Mouse (Mus musculus): ENCODE data around the gene Zfp13. TPM values are rescaled to one million over a fixed set of nuclear protein-coding genes. Genes with fewer than 3 reads are reported as not detected.

Gene Zfp13
- polyA plus RNA-seq, 2 experiments from 2014 or later = 0.38 TPM; not detected in 1

DNA sequence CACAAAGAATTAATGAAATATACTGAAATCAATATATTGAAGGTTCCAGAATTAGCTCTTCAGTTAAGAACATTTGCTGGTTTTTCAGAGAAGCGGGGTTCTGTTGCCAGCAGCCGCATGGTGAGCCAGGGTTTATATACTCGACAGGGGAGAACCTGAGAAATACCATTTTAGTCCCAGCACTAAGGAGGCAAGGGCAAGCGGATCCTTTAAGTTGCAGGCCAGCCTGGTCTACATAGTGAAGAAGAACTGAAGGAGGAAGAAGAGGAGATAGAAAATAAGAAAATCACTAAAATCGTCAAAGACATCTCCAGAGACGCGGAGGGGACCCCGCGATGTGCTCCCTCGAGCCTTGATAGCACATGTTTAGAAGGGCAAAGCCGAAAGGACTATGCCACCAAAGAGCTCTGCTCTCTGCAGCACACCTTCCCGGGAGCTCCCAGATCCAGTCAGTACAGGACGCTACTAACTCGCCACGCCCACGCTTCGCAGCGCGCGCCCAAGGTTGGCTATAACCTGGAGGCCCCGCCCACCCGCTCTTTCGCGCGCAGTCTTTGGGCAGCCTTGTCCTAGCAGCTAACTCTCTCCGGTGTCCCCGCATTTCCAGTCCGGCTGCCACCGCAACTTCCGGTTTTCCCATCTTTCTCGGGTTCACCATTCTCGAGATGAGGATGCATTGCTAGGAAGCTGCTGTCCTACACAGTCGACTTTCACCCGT, 6.9 kb downstream of the Zfp13 start:
- ATAC-seq = peak; percentile 98

DNA sequence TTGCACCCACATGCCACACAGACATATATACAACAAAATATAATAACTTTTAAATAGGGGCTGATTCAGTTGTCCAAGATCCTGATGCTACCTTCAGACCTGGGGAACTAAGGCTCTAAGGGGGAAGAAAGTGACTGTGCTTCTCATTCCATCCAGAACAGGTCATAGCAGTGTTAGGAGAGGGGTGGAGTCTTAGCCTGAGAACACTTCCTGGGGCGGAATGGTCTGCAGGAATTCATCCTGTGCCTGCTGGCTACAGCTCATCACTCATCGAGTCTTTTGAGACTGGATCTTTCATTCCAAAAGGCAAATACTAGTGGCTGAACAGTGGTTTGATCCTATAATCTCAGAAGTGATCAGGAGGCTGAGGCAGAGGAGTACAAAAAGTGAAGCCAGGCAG, 12.0 kb downstream of the Zfp13 start:
- ATAC-seq = no peak

DNA sequence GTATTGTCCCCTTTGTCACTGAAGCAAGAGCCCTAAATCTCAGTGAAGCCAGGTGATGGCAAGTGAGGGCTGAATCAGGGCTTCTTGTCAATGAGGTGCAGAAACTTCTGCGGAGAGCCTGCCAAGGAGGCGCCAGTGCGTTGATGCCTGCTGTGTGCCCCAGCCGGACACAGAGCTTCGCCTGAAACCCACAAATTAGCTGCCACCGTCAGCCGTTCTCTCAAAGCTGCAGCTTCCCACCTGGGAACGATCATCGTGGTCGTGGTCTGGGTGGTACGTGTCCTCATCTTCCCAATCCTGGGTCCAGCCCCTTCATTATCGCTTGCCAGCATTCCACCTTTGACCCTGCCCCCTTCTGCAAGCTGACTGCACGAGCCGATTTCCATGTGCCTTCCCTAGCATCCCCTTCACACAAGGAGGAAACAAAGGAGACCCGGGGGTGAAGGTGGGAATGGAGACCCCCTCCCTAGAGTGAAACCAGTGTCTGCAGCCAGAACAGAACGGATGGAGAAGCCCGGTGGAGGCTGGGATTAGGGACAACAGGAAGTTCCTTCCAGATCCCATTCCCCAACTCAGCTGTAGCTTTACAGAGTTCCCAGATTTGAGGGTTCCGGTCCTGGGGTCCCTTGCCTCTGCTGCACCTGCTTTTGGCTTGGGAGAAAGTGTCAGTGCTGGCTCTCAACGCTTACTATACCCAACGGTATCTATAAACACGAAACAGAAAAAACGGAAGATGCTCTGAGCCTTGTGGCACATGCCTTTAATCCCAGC, 13.4 kb downstream of the Zfp13 start:
- no peak for ATAC-seq

- ATAC-seq = no peak
Observed at GRCm38 (mm10) chr17:23584786-23585185, 14.5 kb downstream of the Zfp13 start.

DNA sequence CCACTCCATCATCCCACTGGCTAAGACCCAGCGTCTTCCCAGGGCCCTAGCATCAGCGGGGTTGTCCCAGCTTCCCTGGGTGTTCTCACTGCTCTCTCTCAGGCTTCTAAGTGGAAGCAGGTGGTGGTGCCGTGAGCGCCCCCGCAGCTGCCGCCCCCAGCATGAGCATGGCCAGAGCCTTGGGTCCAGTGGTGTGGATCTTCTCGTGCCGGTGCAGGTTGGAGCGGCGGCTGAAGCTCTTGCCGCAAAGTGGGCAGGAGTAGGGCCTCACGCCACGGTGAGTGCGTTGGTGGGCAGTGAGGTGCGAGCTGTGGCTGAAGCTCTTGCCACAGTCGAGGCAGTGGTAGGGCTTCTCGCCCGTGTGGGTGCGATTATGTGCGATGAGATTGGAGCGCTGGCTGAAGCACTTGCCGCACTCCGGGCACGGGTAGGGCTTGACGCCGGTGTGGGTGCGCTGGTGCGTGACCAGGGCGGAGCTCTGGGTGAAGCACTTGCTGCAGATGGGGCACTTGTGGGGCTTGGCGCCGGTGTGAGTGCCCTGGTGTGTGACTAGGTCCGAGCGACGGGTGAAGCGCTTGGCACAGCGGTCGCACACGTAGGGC, 23.2 kb downstream of the Zfp13 start:
- no peak for ATAC-seq

DNA sequence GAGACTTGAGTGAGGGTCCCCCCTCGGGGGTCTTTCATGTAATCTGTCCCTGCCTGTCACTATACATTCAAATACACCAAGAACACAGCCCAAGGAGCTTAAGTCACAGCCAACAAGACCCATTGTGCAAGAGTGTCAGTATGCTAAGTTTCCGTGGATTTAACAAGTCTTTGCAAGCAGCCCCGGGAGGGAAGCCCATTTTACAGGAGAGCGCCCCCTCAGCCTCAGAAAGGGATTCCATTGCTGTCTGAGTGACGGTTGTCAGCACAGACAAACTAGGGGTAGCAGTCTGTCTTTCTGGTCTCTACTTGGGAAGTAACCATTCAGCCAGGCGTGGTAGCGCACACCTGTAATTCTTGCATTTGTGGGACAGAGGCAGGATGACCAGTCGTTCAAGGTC, 25.2 kb downstream of the Zfp13 start:
- no peak for ATAC-seq

DNA sequence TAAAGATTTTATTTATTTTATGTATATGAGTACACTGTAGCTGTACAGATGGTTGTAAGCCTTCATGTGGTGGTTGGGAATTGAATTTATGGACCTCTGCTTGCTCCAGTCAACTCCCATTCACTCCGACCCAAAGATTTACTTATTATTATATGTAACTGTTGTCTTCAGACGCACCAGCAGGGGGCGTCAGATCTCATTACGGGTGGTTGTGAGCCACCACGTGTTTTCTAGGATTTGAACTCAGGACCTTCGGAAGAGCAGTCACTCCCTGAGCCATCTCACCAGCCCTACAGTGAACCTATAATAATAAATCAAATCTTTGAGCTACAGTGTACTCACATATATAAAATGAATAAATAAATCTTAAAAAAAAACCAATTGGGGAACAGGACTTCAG, 27.2 kb downstream of the Zfp13 start:
- no peak for ATAC-seq

DNA sequence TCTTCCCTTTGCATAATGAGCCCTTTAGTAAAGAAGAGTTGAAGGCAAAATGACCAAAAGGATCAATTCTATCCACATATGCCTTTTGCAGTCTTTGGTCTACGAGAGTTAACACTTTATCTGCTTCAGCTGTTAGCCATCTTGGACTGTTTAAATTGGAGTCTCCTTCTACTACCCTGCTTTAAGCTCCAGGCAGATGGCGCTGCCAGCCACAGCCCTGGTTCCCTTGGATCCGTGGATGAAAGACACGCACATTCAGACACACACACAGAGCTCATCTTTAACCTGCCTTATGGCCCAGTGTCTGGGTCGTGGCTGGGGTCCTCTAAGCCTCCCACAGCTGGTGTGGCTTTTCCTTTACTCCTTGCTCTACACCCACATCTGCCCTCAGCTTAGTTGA, 28.2 kb downstream of the Zfp13 start:
- no peak for ATAC-seq

DNA sequence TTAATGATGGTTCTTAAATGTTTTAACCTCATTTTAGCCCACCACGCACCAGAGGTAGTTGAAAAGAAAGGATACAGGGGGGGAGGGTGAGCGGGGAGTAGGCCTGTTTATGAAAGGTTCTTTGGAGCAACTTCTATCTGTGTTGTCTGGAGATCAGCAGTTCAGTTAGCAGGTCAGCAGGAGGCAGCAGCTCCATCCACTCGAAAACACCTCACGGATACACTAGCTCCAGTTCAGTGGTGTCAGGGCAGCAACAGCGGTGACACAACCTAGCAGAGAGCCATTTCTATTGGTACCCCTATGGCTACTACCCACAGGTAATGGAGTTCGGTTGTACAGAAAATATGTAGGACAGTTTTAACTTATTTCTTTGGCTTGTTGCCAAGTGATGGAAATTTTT, 29.3 kb downstream of the Zfp13 start:
- peak; percentile 89 for ATAC-seq

- ATAC-seq = no peak
Observed at GRCm38 (mm10) chr17:23568370-23568769, 30.9 kb downstream of the Zfp13 start.

- peak; percentile 13 for ATAC-seq
Observed at GRCm38 (mm10) chr17:23566787-23567186, 32.5 kb downstream of the Zfp13 start.

- ATAC-seq = no peak
Observed at GRCm38 (mm10) chr17:23564368-23564715, 34.9 kb downstream of the Zfp13 start.

- peak; percentile 91 for ATAC-seq
Observed at GRCm38 (mm10) chr17:23563595-23564367, 35.5 kb downstream of the Zfp13 start, which contains the start of gene Zfp213. Gene Zfp213, minus strand, starts transcription at chr17:23564238.

DNA sequence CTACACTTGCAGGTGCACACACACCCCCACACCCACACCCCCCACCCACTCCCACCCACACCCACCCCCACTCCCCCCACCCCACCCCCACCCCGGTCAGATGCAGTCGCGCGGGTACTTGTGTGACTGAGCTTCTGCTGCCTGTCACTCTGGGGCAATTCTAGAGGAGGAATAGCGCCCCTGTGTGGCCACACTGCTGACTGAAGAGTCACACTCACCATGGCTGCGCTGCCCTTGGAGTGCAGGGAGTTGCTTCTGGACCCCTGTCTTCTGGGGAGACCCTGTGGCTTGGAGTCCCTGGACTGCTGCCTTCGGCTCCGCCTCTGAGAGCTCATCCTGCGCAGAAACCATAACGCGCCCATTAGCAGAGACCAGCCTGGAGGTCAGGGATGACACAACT, 39.5 kb downstream of the Zfp13 start:
- no peak for ATAC-seq

DNA sequence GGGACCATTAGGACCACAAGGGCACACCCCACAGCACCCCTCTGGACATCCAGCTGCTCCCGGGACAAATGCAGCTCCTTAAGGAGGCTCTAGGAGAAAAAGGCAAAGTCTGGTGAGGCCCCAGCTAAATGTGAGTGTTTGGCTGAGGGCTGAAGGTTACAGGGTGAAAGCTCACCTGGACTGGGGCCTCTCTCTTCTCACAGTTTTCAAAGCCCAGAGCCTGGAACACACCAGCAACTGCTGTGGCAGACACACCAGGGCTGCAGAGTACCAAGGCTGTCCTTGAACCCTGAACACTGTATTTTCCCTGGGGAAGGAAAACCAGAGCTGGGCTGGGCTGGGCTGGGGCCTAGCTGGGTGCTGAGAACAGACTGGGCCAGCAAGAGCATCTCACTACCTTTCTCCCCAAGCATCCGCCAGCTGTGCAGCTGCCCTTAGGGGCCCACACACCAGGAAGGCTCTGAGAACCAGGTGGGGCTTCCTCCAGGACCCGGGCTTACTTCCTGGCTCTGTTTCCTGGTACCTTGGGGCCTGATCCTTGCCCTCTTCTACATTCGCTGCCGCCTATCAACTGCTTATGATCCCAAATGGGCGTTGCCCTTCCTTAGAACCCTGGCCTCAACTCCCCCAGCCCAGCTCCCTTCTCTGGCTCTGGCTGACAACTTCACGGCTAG, 43.9 kb downstream of the Zfp13 start:
- no peak for ATAC-seq

DNA sequence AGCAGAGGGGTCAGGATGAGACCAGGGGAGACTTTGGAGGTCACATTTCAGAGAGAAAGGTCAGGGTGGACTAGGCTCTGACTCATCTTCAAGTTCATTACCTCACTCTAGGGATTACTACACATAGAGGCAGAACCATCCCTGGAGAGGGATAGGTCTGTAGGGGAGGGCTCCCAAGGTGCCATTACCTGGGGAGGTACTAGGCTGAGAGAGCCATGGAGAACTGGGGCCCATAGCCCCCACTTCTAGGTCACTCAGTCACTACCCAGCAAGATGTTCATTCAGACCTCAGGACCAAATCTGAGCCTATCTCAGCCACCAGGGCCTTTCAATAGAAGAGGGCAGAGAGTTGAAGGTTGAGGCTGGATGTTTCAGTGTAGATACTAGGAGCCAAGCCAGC, 45.0 kb downstream of the Zfp13 start:
- ATAC-seq = no peak

- no peak for ATAC-seq
Observed at GRCm38 (mm10) chr17:23553634-23554120, 45.6 kb downstream of the Zfp13 start.

DNA sequence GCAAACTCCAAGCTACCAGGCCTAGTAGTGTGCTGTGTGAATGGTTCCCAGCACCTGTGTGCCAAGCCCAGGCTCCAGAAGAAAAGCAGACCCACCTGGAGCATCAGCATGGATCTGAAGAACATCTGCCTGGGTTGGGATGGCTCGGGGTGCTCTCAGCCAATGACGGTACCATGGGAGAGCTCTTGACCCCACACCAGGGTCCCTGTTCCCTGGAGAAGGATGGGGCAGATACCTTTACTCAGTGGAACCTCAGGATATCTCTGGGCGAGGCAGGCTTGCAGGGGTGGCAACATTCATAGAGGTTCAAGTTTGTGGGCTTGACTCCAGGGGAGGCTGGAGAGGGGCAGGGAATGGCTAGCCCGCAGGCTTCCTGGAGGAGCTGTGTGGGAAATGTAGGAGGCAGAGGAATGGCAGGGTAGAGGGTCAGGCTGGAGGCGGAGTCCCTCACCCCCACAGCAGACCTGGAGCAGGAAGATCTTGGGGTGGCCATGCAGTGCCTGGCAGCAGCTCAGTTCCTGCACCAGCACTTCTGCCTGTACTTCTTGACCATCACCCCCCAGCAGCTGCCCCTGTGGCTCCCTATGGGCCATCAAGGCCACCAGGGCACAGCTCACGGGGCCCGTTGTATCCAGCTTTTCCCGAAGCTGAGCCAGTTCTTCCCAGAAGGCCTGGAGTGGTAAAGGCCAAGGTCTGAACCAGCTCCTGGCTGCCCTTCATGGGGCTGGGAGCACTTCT, 46.2 kb downstream of the Zfp13 start:
- ATAC-seq = no peak

DNA sequence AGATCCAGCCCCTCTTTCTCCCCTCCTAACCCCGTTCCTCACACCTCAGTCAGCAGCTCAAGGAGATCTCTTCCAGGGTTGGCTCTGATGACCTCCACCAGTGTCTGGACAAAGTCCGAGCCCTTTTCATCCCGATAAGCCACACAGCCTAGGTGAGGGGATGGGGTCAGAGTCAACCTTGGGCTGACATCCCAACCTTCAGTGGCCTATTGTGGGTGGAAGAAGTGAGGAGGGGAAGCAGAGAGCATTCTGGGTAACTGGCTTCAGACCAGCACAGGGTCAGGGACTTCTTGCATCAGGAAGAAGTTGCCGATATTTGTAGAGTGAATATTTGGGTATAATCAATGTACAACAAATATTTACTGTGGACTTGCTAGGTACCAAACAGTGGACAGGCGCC, 47.3 kb downstream of the Zfp13 start:
- no peak for ATAC-seq

GRCm38 (mm10) chr17:23551416-23551815, 47.9 kb downstream of the Zfp13 start:
- ATAC-seq = no peak

DNA sequence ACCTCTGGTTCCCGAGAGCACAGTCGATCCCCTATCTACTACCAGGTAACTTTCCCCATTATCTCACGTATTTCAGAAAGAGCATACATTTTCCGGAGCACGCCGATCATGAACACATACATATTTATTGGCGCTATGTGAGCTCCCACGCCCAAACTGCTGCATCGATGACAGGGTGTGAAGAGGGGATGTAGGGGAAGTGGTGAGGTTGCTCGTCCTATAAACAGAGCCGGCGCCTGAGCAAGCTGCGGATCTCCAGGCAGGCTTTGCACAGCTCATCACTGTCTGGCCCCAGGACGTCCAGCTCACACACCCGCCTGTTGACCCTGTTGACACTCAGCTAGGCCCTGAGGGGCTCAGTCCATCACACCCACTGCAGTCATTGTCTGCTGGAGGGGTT, 48.4 kb downstream of the Zfp13 start:
- ATAC-seq = peak; percentile 41
